Mouse (Mus musculus) brain, embryonic 14.5 days (tissue): ENCODE data around the gene Thada.

ENCODE experiments used
- CTCF ChIP-seq: fragments of 200-500 bp; IDR thresholded peaks from 2 replicates; pipeline ENCODE4 v1.5.1; 2012; ENCODE audit warnings: inconsistent platforms, mild to moderate bottlenecking, moderate library complexity, borderline replicate concordance; ENCODE audit not compliant: insufficient read depth, insufficient read length; ENCODE audit errors: extremely low read depth
- POLR2A ChIP-seq: fragments of 200-500 bp; IDR thresholded peaks from 2 replicates; pipeline ENCODE4 v1.6.1; 2012; ENCODE audit warnings: mild to moderate bottlenecking, inconsistent platforms, borderline replicate concordance; ENCODE audit not compliant: poor library complexity, insufficient read depth, insufficient read length, severe bottlenecking; ENCODE audit errors: extremely low read depth

DNA sequence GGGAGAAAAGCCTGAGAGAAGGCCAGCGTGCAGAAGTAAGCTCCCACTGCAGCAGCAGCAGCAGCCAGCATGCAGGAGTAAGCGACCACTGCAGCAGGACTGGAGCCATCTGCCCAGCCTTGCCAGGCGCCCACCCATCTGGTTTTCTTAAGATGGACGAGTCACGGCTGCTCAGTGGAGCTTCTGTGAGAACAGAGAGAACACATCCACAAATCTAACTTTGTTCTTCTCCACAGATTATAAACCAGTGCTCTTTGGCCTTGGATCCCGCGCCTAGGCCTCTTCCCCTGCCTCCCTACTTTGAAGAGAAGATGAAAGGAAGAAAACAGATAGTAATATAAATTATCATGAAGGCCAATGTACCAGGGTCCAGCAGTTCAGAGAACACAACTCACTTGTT is 106.2 kb downstream of the Thada start:
- TF ChIP-seq CTCF (no peak), POLR2A (no peak)
